Mouse (Mus musculus) ES-Bruce4 (cell line): ENCODE results near the gene Mcu.

Experiments used
- CTCF ChIP-seq: IDR thresholded peaks from one replicate; pipeline ENCODE4 v1.8.1; 2011; ENCODE audit warnings: low read depth, low read length
- EP300 ChIP-seq: IDR thresholded peaks from 2 replicates; pipeline ENCODE4 v1.6.1; 2011; ENCODE audit warnings: low read depth, low read length; ENCODE audit not compliant: insufficient read depth

GRCm38 (mm10) chr10:59506711-59507110 lies 109.8 kb downstream of the Mcu start:
- TF ChIP-seq EP300: no peak
- no peak for TF ChIP-seq CTCF
